Mouse (Mus musculus) embryo, embryonic 11.5 days (tissue): ENCODE measurements around the gene Cse1l.

Experiments
- DNase-seq: peaks from one replicate; pipeline ENCODE4 v3.0.0-alpha.2; 2012; ENCODE audit warnings: low read depth, low spot score

Gene Cse1l

DNA sequence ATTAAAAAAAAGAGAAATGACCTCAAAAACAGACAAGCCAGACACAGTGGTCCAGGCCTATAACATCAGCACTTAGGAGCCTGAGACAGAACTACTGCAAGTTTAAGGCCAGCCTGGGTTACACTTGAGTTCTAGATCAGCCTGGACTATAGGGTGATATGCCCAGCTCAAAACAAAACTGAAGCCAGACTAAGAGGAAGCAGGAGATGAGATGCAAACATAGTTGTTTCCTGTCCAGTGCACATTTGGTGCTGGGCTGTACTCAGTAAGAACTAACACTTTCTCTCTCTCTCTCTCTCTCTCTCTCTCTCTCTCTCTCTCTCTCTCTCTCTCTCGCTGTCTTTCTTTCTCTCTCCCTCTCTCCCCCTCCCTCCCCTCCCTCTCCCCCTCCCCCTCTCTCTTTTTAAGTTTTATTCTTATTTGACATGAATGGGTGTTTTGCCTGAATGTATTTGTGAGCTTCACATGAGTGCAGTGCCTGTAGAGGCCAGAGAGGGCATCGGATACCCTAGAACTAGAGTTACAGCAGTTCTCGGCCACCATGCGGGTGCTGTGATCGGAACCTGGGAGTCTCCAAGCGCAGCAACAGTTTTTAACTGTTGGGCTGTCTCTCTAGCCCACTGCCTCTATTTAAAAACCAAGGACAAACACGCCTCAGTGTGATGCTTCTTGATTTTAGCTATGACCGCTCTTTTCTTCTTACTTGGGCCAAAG is 4.9 kb upstream of the Cse1l start:
- no peak for DNase-seq

- DNase-seq: no peak
Measured at GRCm38 (mm10) chr2:166903719-166904282, 2.0 kb upstream of the Cse1l start.

DNA sequence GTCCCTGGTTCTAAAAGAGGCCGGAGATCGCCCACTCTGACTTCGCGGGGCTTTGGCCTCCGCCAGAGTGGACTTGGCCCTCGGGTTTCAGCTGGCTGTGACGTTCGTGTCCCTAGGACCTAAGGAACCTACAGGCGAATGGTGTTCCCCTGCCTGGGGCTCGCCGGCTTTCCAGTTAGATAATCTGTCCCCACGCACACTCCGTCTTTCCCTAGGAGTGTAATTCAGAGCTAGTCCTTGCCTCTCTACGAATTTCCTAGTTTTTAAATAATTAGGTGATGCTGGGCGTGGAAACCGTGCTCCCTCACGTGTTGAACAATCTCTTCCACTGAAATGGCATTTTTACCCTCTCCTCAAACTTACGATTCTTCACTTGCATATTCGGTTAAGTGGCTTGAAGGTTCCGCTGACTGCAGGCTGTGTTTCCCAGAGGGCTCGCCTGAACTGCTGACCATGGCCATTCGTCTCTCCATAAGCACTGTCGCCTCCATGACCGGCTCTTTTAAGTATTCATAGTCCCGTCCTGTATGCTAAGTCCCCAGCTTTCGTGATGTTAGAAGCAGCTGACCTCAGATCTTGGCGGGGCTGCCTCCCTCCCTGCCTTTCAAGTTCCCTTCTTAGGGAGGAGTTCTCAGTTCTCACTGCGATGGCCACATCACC is 813 bp downstream of the Cse1l start:
- DNase-seq: no peak

GRCm38 (mm10) chr2:166909729-166910128 is 3.9 kb downstream of the Cse1l start:
- DNase-seq: no peak

GRCm38 (mm10) chr2:166910536-166910935 is 4.7 kb downstream of the Cse1l start:
- no peak for DNase-seq

- no peak for DNase-seq
Measured at GRCm38 (mm10) chr2:166923971-166924370, 18.1 kb downstream of the Cse1l start.

DNA sequence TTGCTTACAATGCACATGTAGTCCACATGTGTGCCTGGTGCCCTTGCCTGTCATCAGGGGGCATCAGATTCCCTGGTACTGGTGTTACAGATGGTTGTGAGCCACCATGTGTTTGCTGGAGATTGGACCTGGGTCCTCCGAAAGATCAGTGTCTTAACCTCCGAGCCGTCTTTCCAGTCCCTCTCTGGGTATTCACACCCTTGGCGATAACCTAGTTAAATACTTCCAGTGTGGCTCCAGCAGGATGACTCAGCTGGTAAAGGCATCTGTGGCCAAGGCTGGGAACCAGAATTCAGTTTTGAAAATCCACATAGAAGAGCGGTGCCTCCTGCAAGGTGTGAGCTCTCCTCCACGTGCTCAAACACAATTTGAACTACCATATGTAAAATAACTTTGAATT is 28.1 kb downstream of the Cse1l start:
- DNase-seq: no peak

GRCm38 (mm10) chr2:166934416-166934815 is 28.6 kb downstream of the Cse1l start:
- DNase-seq: no peak

GRCm38 (mm10) chr2:166935582-166935981 is 29.7 kb downstream of the Cse1l start:
- no peak for DNase-seq

GRCm38 (mm10) chr2:166936166-166936565 is 30.3 kb downstream of the Cse1l start:
- no peak for DNase-seq

DNA sequence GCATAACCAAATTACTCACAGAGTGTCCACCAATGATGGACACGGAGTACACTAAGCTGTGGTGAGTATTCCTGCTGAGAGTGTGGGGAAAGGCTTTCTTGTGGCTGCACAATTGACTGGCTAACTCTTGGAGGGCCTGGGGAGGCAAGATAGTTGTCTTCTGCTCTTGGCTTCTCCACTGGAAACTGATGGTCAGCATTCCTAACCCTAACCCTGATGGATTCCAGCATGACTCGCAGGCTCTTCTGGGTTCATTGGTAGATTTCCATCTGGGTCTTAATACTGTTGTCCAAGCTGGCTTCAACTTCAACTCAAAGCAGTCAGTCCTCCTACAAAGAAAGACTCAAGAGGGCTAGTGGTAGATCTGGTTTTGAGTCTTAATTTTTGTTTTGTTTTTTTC is 37.3 kb downstream of the Cse1l start:
- no peak for DNase-seq

DNA sequence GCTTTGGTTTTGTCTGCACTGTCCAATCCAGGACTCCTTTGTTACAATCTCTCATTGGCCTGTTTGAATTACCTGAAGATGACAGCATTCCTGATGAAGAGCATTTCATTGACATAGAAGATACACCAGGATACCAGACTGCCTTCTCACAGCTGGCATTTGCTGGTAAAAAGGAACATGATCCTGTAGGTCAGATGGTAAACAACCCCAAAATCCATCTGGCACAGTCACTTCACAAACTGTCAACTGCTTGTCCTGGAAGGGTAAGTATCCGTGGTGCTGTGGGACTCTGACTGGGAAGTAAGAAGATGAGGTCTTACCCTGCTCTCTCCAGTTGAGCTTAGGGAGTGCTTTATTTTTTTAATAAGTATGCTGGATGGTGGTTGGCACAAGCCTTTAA is 38.5 kb downstream of the Cse1l start:
- no peak for DNase-seq

GRCm38 (mm10) chr2:166945456-166945855 is 39.6 kb downstream of the Cse1l start:
- peak; percentile 8 for DNase-seq

DNA sequence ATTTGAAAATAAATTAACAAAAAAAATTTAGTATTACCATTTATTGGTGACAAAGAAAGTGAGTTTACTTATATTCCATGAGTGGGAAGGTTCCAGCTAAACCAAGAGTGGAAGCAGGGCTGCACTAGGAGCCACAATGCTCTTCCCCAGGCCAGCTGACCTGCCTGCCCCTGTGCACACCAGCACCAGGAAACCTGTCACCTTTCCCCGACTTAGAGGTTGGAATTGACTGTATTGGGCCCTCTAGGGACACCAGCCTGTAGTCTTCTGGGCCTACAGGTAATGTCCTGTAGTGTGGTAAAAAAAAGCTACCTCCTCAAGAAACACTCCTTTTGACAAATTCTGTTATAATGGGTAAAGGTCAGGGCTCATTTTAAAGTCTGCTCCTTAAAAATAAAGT is 42.4 kb downstream of the Cse1l start:
- DNase-seq: no peak

GRCm38 (mm10) chr2:166948936-166949335 is 43.1 kb downstream of the Cse1l start:
- DNase-seq: no peak

- DNase-seq: no peak
Measured at GRCm38 (mm10) chr2:166950853-166951648, 45.2 kb downstream of the Cse1l start.

DNA sequence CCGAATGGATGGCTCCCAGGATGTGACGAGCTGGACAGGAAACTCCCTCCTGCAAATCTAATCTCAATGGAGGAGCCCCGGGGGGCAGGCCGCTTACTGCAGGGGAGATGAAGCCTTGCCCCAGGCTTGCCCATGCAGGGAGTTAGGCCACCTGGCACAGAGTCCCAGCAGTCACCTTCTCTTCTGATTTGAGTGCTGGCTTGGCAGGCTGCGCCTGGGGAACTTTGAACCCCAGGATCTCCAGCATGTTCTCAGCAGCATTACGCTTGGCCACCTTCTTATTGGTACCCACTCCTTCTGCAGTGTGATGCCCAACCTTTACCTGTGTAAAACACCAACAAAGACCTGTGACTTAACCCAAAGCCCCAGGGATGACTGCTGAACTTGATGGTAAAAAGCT is 46.3 kb downstream of the Cse1l start:
- DNase-seq: no peak

DNA sequence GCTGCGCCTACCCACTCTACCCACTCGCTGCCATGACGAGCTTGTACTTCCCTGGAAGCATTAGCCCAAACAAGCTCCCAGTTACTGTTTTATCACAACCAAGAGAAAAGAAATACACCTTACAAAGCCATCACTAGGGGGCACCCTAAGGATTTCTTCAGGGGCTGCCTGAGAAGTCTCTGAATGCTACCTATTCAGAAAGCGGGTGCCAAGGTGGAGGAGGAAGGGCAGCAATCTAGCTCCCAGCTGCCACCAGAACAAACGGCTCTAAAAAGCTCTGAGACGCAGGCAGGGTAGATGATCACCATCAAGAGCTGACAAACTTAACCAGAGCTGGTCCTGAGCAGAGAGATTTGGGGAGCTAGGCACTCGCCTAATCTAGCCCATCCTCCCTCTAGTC is 51.0 kb downstream of the Cse1l start:
- DNase-seq: peak; percentile 23

- DNase-seq: no peak
Measured at GRCm38 (mm10) chr2:166960648-166961330, 54.9 kb downstream of the Cse1l start.

- no peak for DNase-seq
Measured at GRCm38 (mm10) chr2:166963257-166963656, 57.4 kb downstream of the Cse1l start.

DNA sequence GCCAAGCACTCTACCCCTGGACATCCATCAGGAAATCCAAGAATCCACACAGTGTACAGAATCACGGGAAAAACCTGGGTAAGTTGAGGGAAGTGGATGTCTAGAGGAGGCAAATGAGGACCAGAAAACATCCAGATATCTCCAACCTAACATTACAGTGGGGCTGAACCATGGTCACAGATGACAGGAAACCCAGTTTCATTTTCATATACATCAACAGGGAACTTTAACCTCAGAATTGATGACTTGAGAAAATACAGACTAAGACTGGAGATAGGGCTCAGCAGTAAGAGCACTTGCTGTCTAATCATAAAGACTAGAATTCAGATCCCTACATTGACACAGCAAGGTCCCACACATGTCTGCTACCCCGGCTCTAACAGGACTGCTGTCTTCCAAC is 58.9 kb downstream of the Cse1l start:
- DNase-seq: no peak

- DNase-seq: no peak
Measured at GRCm38 (mm10) chr2:166973153-166973552, 67.3 kb downstream of the Cse1l start.
